Mouse (Mus musculus) liver, embryonic 14.5 days (tissue): Measurements from ENCODE around the gene Edaradd.

ENCODE experiments used
- CTCF ChIP-seq: IDR thresholded peaks from 2 replicates; pipeline ENCODE4 v1.5.1; 2016; ENCODE audit warnings: antibody characterized with exemption, low read depth, control low read depth
- EP300 ChIP-seq: IDR thresholded peaks from 2 replicates; pipeline ENCODE4 v1.6.1; 2016; ENCODE audit warnings: antibody characterized with exemption, low read depth

- TF ChIP-seq CTCF (no peak), EP300 (no peak)
These were observed 35.0 kb downstream of the Edaradd start for GRCm38 (mm10) chr13:12485197-12485596.
